Mouse (Mus musculus) C2C12 (cell line): ENCODE measurements around the gene Gm21981.

ENCODE experiments used
- CTCF ChIP-seq: IDR thresholded peaks from one replicate; pipeline ENCODE4 v1.5.1; 2011; ENCODE audit not compliant: control insufficient read depth, insufficient read depth, insufficient read length
- FOSL1 ChIP-seq: IDR thresholded peaks from one replicate; pipeline ENCODE4 v1.8.0; 2011; ENCODE audit warnings: mild to moderate bottlenecking, low read length; ENCODE audit not compliant: poor library complexity, insufficient read depth, severe bottlenecking
- MAX ChIP-seq: IDR thresholded peaks from one replicate; pipeline ENCODE4 v1.6.1; 2011; ENCODE audit warnings: mild to moderate bottlenecking, control low read depth
- MYOD1 ChIP-seq: IDR thresholded peaks from one replicate; pipeline ENCODE4 v1.6.1; 2011; ENCODE audit warnings: low read depth; ENCODE audit not compliant: control insufficient read depth, insufficient read length
- MYOG ChIP-seq: IDR thresholded peaks from one replicate; pipeline ENCODE4 v1.6.1; 2011; ENCODE audit not compliant: control insufficient read depth, insufficient read length; ENCODE audit errors: extremely low read depth
- USF1 ChIP-seq: IDR thresholded peaks from one replicate; pipeline ENCODE4 v1.6.1; 2011; ENCODE audit warnings: low read depth, mild to moderate bottlenecking, control low read depth, moderate library complexity

DNA sequence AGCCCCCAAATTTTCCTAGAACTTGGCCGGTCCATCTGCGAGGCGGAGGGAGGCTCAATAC, at the start of gene Gm21981:
- TF ChIP-seq CTCF (no peak), USF1 (no peak), MAX (no peak), MYOD1 (no peak), MYOG (no peak), FOSL1 (no peak)
